ENCODE assay signal across 11 mouse cellular contexts in the genomic region with DNA sequence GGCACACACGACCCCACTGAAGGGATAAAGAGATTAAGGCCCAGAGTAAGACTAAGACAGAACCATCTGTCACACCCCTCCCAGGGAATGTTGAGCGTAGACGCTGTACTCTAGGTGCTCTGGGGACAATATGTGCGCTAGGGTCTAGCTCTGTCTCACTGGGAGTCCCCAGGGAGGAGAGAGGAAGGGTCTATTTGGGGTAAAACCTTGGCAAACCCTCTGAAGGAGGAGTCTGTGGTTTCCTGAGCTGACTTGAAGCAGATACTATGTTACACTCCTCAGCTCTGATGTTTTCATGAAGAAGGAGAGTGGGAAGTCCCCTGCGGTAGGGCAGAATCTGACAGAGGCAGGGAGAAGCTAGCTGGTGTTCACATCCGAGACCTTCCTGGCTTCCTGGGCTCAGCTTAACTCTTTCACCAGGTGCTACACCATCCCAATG. TPM values are rescaled to one million over a fixed set of nuclear protein-coding genes. Genes with fewer than 3 reads are reported as not detected.
DNase-seq lines count a peak whose midpoint lies in the region; ATAC-seq lines count a peak whose summit lies in the region.
"Had no signal": no experiment of that assay in that cellular context is flagged by ENCODE, and none has a peak within 500 bp of the region (broad histone marks: within the 10 kb centered on the region; RNA-seq: fewer than 3 reads in every experiment).

No protein-coding gene starts in this region.

- WGBS in heart, embryonic 14.5 days, result 33% methylated on average over 6 of the region's 6 CpGs
- WGBS in midbrain, embryonic 15.5 days, result 48% methylated on average over 6 of the region's 6 CpGs
- 43% methylated on average over 6 of the region's 6 CpGs for WGBS in midbrain, embryonic 14.5 days
- WGBS in intestine, embryonic 15.5 days, result 52% methylated on average over 6 of the region's 6 CpGs
- 38% methylated on average over 6 of the region's 6 CpGs for WGBS in stomach, embryonic 16.5 days

- H3K9ac ChIP-seq in heart, embryonic 14.5 days (ENCODE audit: low read length), result peak overlapping the region; percentile 46; the same call in 1 of the 2 replicates
- H3K9ac ChIP-seq in midbrain, embryonic 15.5 days, result no peak overlapping the region
- no peak overlapping the region for H3K9ac ChIP-seq in midbrain, embryonic 14.5 days (replicated peaks; ENCODE audit: low read length)
- no peak overlapping the region for H3K9ac ChIP-seq in intestine, embryonic 15.5 days
- H3K9ac ChIP-seq in stomach, embryonic 16.5 days (ENCODE audit: low read length), result no peak overlapping the region

- H3K4me1 ChIP-seq in heart, embryonic 14.5 days (ENCODE audit: control insufficient read depth in 2 of 2, insufficient read depth in 2 of 2, low read length in 2 of 2), result peaks cover 58 to 73% of the 10 kb centered on the region in 2 experiments
- H3K4me1 ChIP-seq in midbrain, embryonic 15.5 days, result peaks cover 20% of the 10 kb centered on the region
- peaks cover 23% of the 10 kb centered on the region for H3K4me1 ChIP-seq in midbrain, embryonic 14.5 days (ENCODE audit: control insufficient read depth, insufficient read depth, low read length)
- H3K4me1 ChIP-seq in intestine, embryonic 15.5 days (replicated peaks), result peaks cover 44% of the 10 kb centered on the region
- peaks cover 38% of the 10 kb centered on the region for H3K4me1 ChIP-seq in stomach, embryonic 16.5 days (ENCODE audit: control insufficient read depth, insufficient read depth, low read length)

- H3K4me3 ChIP-seq in heart, embryonic 14.5 days (ENCODE audit: control insufficient read depth in 1 of 2, insufficient read depth in 1 of 2, low read depth in 1 of 2, low read length in 2 of 2), result no peak overlapping the region
- no peak overlapping the region for H3K4me3 ChIP-seq in midbrain, embryonic 15.5 days
- H3K4me3 ChIP-seq in midbrain, embryonic 14.5 days (replicated peaks; ENCODE audit: low read depth, low read length), result no peak overlapping the region
- H3K4me3 ChIP-seq in intestine, embryonic 15.5 days (replicated peaks), result no peak overlapping the region
- H3K4me3 ChIP-seq in stomach, embryonic 16.5 days (replicated peaks; ENCODE audit: low read length), result no peak overlapping the region

- ATAC-seq in heart, embryonic 14.5 days (ENCODE audit: insufficient number of reproducible peaks, insufficient read depth, low FRiP score, low read depth), result no peak
- ATAC-seq in midbrain, embryonic 15.5 days (replicated peaks), result no peak
- ATAC-seq in midbrain, embryonic 14.5 days (ENCODE audit: low FRiP score, low TSS enrichment), result no peak
- ATAC-seq in intestine, embryonic 15.5 days, result no peak
- no peak for ATAC-seq in stomach, embryonic 16.5 days (ENCODE audit: insufficient read depth, low FRiP score)
- ATAC-seq in erythroblast, adult 5-6 weeks (replicated peaks; ENCODE audit: low FRiP score, poor library complexity, severe bottlenecking), result no peak

- no peaks in the 10 kb centered on the region for H3K27me3 ChIP-seq in heart, embryonic 14.5 days (ENCODE audit: control insufficient read depth, insufficient read depth, low read length)
- H3K27me3 ChIP-seq in midbrain, embryonic 15.5 days (replicated peaks), result no peaks in the 10 kb centered on the region
- H3K27me3 ChIP-seq in midbrain, embryonic 14.5 days (ENCODE audit: control insufficient read depth, insufficient read depth, low read length), result no peaks in the 10 kb centered on the region
- H3K27me3 ChIP-seq in intestine, embryonic 15.5 days (replicated peaks), result peaks cover 21% of the 10 kb centered on the region
- H3K27me3 ChIP-seq in stomach, embryonic 16.5 days (ENCODE audit: control insufficient read depth, insufficient read depth, low read length), result no peaks in the 10 kb centered on the region

- H3K9me3 ChIP-seq in heart, embryonic 14.5 days (ENCODE audit: control insufficient read depth, low read length), result no peaks in the 10 kb centered on the region
- H3K9me3 ChIP-seq in midbrain, embryonic 15.5 days, result no peaks in the 10 kb centered on the region
- H3K9me3 ChIP-seq in midbrain, embryonic 14.5 days (ENCODE audit: control insufficient read depth, low read length), result no peaks in the 10 kb centered on the region
- H3K9me3 ChIP-seq in intestine, embryonic 15.5 days, result no peaks in the 10 kb centered on the region
- no peaks in the 10 kb centered on the region for H3K9me3 ChIP-seq in stomach, embryonic 16.5 days (replicated peaks; ENCODE audit: control insufficient read depth, low read length)

- intact Hi-C loops in heart, postnatal 10 days (cut with DNase I), result no loop called here

- no peak for DNase-seq in heart, postnatal 10 days
- no peak for DNase-seq in midbrain, embryonic 14.5 days
- no peak for DNase-seq in thymus, postnatal 25 days
- DNase-seq: cerebellum, postnatal 36 days; liver had no signal

- H3K36me3 ChIP-seq in heart, embryonic 14.5 days (ENCODE audit: control insufficient read depth, insufficient read depth, low read length), result no peaks in the 10 kb centered on the region
- no peaks in the 10 kb centered on the region for H3K36me3 ChIP-seq in midbrain, embryonic 15.5 days (replicated peaks)
- no peaks in the 10 kb centered on the region for H3K36me3 ChIP-seq in midbrain, embryonic 14.5 days (ENCODE audit: control insufficient read depth, insufficient read depth, low read length)
- H3K36me3 ChIP-seq in intestine, embryonic 15.5 days, result no peaks in the 10 kb centered on the region
- no peaks in the 10 kb centered on the region for H3K36me3 ChIP-seq in stomach, embryonic 16.5 days (ENCODE audit: control insufficient read depth, insufficient read depth, low read length)

- peak overlapping the region; percentile 80 to 83 for H3K27ac ChIP-seq in heart, embryonic 14.5 days (replicated peaks in 1 of 2; ENCODE audit: control insufficient read depth in 1 of 2, insufficient read depth in 1 of 2, low read depth in 2 of 2, low read length in 2 of 2)
- 0 out of 2 replicates have a peak overlapping the region, but pooled peaks have one; percentile 10 for H3K27ac ChIP-seq in midbrain, embryonic 15.5 days
- H3K27ac ChIP-seq in midbrain, embryonic 14.5 days (replicated peaks; ENCODE audit: low read depth, low read length), result no peak overlapping the region
- H3K27ac ChIP-seq in intestine, embryonic 15.5 days, result peak overlapping the region; percentile 51
- peak overlapping the region; percentile 65 for H3K27ac ChIP-seq in stomach, embryonic 16.5 days (ENCODE audit: low read length)

- H3K4me2 ChIP-seq in heart, embryonic 14.5 days (ENCODE audit: low read length), result peak overlapping the region; percentile 24
- H3K4me2 ChIP-seq in midbrain, embryonic 15.5 days, result no peak overlapping the region
- H3K4me2 ChIP-seq in midbrain, embryonic 14.5 days (ENCODE audit: low read length), result no peak overlapping the region
- no peak overlapping the region for H3K4me2 ChIP-seq in intestine, embryonic 15.5 days (replicated peaks)
- H3K4me2 ChIP-seq in stomach, embryonic 16.5 days (ENCODE audit: low read depth, low read length), result no peak overlapping the region
- H3K4me2 ChIP-seq: midbrain, embryonic 11.5 days had no signal

RNA-seq across cellular contexts. Expression of a gene that starts 8.3 kb away (rescaled TPM):
- 13.8 and 13.9 TPM in 2 replicates for polyA plus RNA-seq in heart, embryonic 14.5 days (2014; fragmentation: Nextera tagmentation; extraction: Ambion mirVana)
- total RNA-seq in heart, postnatal 10 days (2021), result 10 to 100 TPM; 23.7 to 27.5 TPM
- polyA plus RNA-seq in midbrain, embryonic 15.5 days (2015; fragmentation: Nextera tagmentation; extraction: Ambion mirVana), result 0.57 and 0.75 TPM in 2 replicates
- 0.25 and 0.40 TPM in 2 replicates for polyA plus RNA-seq in midbrain, embryonic 14.5 days (2014; fragmentation: Nextera tagmentation; extraction: Ambion mirVana)
- 4.4 and 4.5 TPM in 2 replicates for polyA plus RNA-seq in intestine, embryonic 15.5 days (2015; fragmentation: Nextera tagmentation; extraction: Ambion mirVana)
- 5.2 and 6.0 TPM in 2 replicates for polyA plus RNA-seq in stomach, embryonic 16.5 days (2015; fragmentation: Nextera tagmentation; extraction: Ambion mirVana)
- total RNA-seq in erythroblast, adult 5-6 weeks (2015; ENCODE audit: low replicate concordance), result not detected in 2 replicates
- not detected in 2 replicates for total RNA-seq in erythroblast, adult 5-6 weeks (2017; ENCODE audit: low replicate concordance)
